Mouse (Mus musculus) spleen, adult 2 months (tissue): ENCODE results near the gene Cxcr6.
"Not testable (repeated sequence)": the region's sequence is repeated elsewhere in the genome, so short reads cannot be mapped to it uniquely, and the experiment has no call there.

Experiments used
- CTCF ChIP-seq: fragments of 200-500 bp; IDR thresholded peaks from 2 replicates; pipeline ENCODE4 v1.5.1; 2011; ENCODE audit warnings: mild to moderate bottlenecking, inconsistent platforms; ENCODE audit not compliant: insufficient read depth, insufficient read length, insufficient replicate concordance; ENCODE audit errors: extremely low read depth
- POLR2A ChIP-seq: fragments of 200-500 bp; IDR thresholded peaks from 2 replicates; pipeline ENCODE4 v1.6.1; 2011; ENCODE audit warnings: low read depth, low read length, inconsistent platforms

DNA sequence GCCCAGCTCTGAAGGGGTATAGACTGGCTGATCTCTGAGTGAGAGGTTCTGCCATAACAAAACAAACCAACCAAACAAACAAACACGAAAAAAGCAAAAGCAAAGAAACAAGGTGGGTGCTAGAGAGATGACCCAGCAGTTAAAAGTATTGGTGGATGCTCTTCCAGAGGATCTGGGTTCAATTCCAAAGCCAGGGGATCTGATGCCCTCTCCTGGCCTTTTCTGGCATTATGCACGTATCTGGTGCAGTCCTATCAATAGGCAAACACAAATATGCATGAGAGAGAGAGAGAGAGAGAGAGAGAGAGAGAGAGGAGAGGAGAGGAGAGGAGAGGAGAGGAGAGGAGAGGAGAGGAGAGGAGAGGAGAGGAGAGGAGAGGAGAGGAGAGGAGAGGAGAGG is 33.0 kb upstream of the Cxcr6 start:
- TF ChIP-seq POLR2A = not testable (repeated sequence)
- TF ChIP-seq CTCF = peak; percentile 38; the same call in 1 of the 2 replicates
